Mouse (Mus musculus) lung, embryonic 16.5 days (tissue): Measurements from ENCODE around the gene Zbtb8a. TPM values are rescaled to one million over a fixed set of nuclear protein-coding genes. Genes with fewer than 3 reads are reported as not detected.
A peak's percentile ranks its signal among the peaks of the same experiment; 100 is the strongest.
"Not testable (repeated sequence)": the region's sequence is repeated elsewhere in the genome, so short reads cannot be mapped to it uniquely, and the experiment has no call there.

ENCODE experiments used
- ATAC-seq: fragments of 200-750 bp; cut with Nextera tagmentation; 2 replicates; pipeline ENCODE4 v1.8.0; 2017; ENCODE audit warnings: low read depth, mild to moderate bottlenecking, moderate library complexity
- H3K27ac ChIP-seq: fragments of 300-500 bp; sonication (generic); 2 replicates; pipeline ENCODE4 v1.5.1; 2014; ENCODE audit warnings: mild to moderate bottlenecking, control low read depth, low read length
- H3K27me3 ChIP-seq: fragments of 300-500 bp; sonication (generic); 2 replicates; pipeline ENCODE4 v1.6.1; 2014; ENCODE audit warnings: low read depth, low read length, mixed read lengths; ENCODE audit not compliant: control insufficient read depth, insufficient read depth
- H3K36me3 ChIP-seq: fragments of 300-500 bp; sonication (generic); 2 replicates; pipeline ENCODE4 v1.6.1; 2014; ENCODE audit warnings: low read length; ENCODE audit not compliant: control insufficient read depth, insufficient read depth
- H3K4me1 ChIP-seq: fragments of 300-500 bp; sonication (generic); replicated peaks from 2 replicates; pipeline ENCODE4 v1.6.1; 2014; ENCODE audit warnings: low read length, mixed read lengths; ENCODE audit not compliant: control insufficient read depth, insufficient read depth
- H3K4me2 ChIP-seq: fragments of 300-500 bp; sonication (generic); 2 replicates; pipeline ENCODE4 v1.6.1; 2014; ENCODE audit warnings: low read depth, low read length, control low read depth
- H3K4me3 ChIP-seq: fragments of 300-500 bp; sonication (generic); 2 replicates; pipeline ENCODE4 v1.5.1; 2014; ENCODE audit warnings: mild to moderate bottlenecking, low read length, control low read depth
- H3K9ac ChIP-seq: fragments of 300-500 bp; sonication (generic); 2 replicates; pipeline ENCODE4 v1.6.1; 2014; ENCODE audit warnings: low read length, control low read depth
- H3K9me3 ChIP-seq: fragments of 300-500 bp; sonication (generic); 2 replicates; pipeline ENCODE4 v1.6.1; 2016; ENCODE audit warnings: low read length; ENCODE audit not compliant: control insufficient read depth
- WGBS: fragments of 180-500 bp; shearing (Covaris S2); extraction: QIAGEN DNeasy Blood & Tissue Kit; methylation state at CpG from one replicate; pipeline ENCODE4 v1.1.7; 2014; 5-methylcytosine and 5-hydroxymethylcytosine counted together
- polyA plus RNA-seq: library from polyadenylated mRNA; unstranded; fragments of >200 nt; fragmentation: Nextera tagmentation; extraction: Ambion mirVana; gene quantifications from 2 replicates; pipeline ENCODE4 v1.2.1, GENCODE M21; 2015

Gene Zbtb8a
- polyA plus RNA-seq, 1 experiment from 2014 or later, result 22.0 TPM

GRCm38 (mm10) chr4:129371391-129371790 lies 6.5 kb downstream of the Zbtb8a start:
- Histone ChIP-seq H3K27me3 (no peaks in the 10 kb centered on the region), H3K4me1 (peaks cover 6% of the 10 kb centered on the region; the same call in 1 of the 2 replicates), H3K4me3 (no peak overlapping the region), H3K27ac (no peak overlapping the region), H3K36me3 (peaks cover 6% of the 10 kb centered on the region), H3K9me3 (no peaks in the 10 kb centered on the region), H3K9ac (no peak overlapping the region), H3K4me2 (no peak overlapping the region)
- ATAC-seq, result no peak
- WGBS, result 92% methylated on average over 3 of the region's 3 CpGs

- H3K4me2 ChIP-seq, result no peak overlapping the region
- no peak overlapping the region for H3K9ac ChIP-seq
- no peak overlapping the region for H3K4me3 ChIP-seq
- no peaks in the 10 kb centered on the region for H3K27me3 ChIP-seq
- ATAC-seq, result no peak
- H3K4me1 ChIP-seq, result no peaks in the 10 kb centered on the region; the same call in 1 of the 2 replicates
- peaks cover 8% of the 10 kb centered on the region for H3K36me3 ChIP-seq
- H3K27ac ChIP-seq, result no peak overlapping the region
- 81% methylated on average over 5 of the region's 5 CpGs for WGBS
- no peaks in the 10 kb centered on the region for H3K9me3 ChIP-seq
Measured at GRCm38 (mm10) chr4:129365224-129365623, 12.7 kb downstream of the Zbtb8a start.

DNA sequence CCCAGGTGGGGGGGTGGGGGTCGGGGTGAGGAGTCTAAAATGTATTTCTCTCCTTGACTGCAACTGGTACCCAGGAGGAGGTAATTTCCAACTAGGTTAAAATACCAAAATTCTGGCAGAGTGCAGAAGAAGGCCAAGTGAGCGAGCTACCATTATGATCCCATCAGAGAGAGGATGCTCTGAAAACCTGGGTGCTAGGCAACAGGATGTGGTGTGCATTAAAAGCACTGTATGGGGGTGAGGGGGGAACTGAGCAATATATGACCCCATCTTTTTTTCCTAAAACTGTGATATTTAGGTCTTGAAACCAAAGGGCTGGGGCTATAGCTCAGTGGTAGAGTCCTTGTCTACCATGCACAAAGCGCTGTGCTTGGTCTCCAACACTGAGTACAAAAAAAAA lies 13.5 kb downstream of the Zbtb8a start:
- Histone ChIP-seq H3K27ac (no peak overlapping the region), H3K9me3 (no peaks in the 10 kb centered on the region), H3K4me2 (no peak overlapping the region), H3K9ac (no peak overlapping the region), H3K27me3 (no peaks in the 10 kb centered on the region), H3K4me1 (no peaks in the 10 kb centered on the region; the same call in 1 of the 2 replicates), H3K4me3 (no peak overlapping the region), H3K36me3 (peaks cover 15% of the 10 kb centered on the region)
- 90% methylated on average over 3 of the region's 3 CpGs for WGBS
- no peak for ATAC-seq

DNA sequence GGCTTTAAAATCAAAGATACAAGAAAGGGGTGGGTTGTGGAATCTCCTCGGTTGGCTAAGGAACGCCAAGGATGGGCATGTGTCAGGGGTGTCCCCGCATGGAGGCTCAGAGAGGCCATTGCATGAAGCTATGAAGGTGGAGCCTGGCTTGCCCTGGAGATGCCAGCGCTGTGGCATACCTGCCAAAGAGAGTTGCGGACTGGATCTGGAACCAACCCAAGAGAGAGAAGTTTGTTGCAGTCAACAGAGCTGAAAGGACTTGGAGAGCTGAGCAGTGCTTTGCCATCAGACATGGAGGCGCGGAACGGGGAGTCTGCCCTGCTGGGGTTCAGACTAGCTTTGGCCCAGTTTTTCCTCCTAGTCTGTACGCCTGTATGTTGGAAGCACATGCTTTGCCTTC lies 14.5 kb downstream of the Zbtb8a start:
- WGBS, result 92% methylated on average over 9 of the region's 9 CpGs
- no peak overlapping the region for H3K27ac ChIP-seq
- no peak for ATAC-seq
- no peaks in the 10 kb centered on the region for H3K9me3 ChIP-seq
- peaks cover 14% of the 10 kb centered on the region for H3K36me3 ChIP-seq
- H3K9ac ChIP-seq, result no peak overlapping the region
- no peaks in the 10 kb centered on the region; the same call in 1 of the 2 replicates for H3K4me1 ChIP-seq
- H3K4me2 ChIP-seq, result no peak overlapping the region
- no peak overlapping the region for H3K4me3 ChIP-seq
- H3K27me3 ChIP-seq, result no peaks in the 10 kb centered on the region

DNA sequence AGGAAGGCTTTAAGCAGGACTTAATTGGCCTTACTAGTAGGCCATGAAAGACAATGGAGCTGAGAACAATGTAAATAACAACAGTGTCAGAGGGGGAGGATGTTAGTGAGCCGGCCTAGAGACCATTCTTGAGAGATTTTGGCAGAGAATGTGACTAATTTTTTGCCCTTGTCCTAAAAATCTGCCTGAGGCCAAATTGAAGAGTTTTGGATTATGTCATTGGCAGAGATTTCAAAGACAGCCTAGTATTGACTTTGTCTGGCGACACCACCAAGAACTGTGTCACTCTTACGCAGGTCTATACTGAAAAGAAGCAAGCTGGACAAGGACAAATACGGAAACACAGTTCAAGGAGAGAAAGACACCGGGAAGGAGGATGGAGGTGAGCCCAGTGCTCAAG lies 15.1 kb downstream of the Zbtb8a start:
- no peak overlapping the region for H3K4me3 ChIP-seq
- H3K4me1 ChIP-seq, result no peaks in the 10 kb centered on the region; the same call in 1 of the 2 replicates
- no peaks in the 10 kb centered on the region for H3K9me3 ChIP-seq
- no peak overlapping the region for H3K27ac ChIP-seq
- ATAC-seq, result no peak
- H3K27me3 ChIP-seq, result no peaks in the 10 kb centered on the region
- H3K36me3 ChIP-seq, result peaks cover 18% of the 10 kb centered on the region
- no peak overlapping the region for H3K4me2 ChIP-seq
- 66% methylated on average over 5 of the region's 5 CpGs for WGBS
- H3K9ac ChIP-seq, result no peak overlapping the region

DNA sequence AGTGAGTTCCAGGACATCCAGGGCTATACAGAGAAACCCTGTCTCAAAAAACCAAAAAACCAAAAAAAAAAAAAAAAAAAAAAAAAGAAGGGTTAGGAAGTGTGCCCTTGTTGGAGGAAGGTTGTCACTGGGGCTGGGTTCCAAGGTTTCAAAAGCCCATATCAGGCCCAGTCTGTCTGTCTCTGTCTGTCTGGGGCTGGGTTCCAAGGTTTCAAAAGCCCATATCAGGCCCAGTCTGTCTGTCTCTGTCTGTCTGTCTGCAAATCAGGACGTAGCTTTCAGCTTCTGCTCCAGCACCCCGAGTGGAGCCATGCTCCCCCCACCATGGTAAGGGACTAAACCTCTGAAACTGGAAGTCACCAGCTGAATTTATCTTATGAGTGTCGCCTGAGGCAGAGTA lies 15.7 kb downstream of the Zbtb8a start:
- not testable (repeated sequence) for ATAC-seq, H3K9ac ChIP-seq, H3K4me2 ChIP-seq, H3K27ac ChIP-seq, H3K27me3 ChIP-seq, H3K4me3 ChIP-seq, H3K4me1 ChIP-seq, H3K9me3 ChIP-seq
- 79% methylated on average over 3 of the region's 3 CpGs for WGBS
- H3K36me3 ChIP-seq, result peaks cover 19% of the 10 kb centered on the region

- Histone ChIP-seq H3K4me1 (no peaks in the 10 kb centered on the region), H3K27ac (no peak overlapping the region), H3K27me3 (no peaks in the 10 kb centered on the region), H3K36me3 (peaks cover 35% of the 10 kb centered on the region), H3K9me3 (no peaks in the 10 kb centered on the region), H3K4me2 (no peak overlapping the region), H3K9ac (no peak overlapping the region), H3K4me3 (no peak overlapping the region)
- no peak for ATAC-seq
- WGBS, result 82% methylated on average over 15 of the region's 15 CpGs
Measured at GRCm38 (mm10) chr4:129357613-129358163, 20.2 kb downstream of the Zbtb8a start.

DNA sequence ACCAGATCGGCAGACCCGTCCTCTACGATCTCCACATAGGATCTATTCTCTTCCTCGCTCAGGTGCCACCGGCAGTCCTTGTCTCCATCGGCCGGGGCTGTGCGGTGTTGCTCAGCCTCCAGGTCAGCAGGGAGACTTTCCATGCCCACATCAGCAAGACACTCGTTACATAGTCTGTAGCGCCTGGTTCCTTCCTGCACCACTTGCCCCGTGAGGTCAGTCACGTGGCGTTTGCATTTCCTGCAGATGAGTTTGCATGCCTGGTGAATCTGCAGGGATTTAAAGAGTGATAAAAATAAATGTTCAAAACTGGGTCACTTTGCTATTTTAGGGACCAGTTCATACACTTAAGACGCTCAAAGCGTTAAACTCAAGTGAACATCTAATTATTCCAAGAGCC lies 23.7 kb downstream of the Zbtb8a start:
- H3K9me3 ChIP-seq, result no peaks in the 10 kb centered on the region
- ATAC-seq, result no peak
- H3K9ac ChIP-seq, result no peak overlapping the region
- H3K4me3 ChIP-seq, result no peak overlapping the region
- no peaks in the 10 kb centered on the region for H3K27me3 ChIP-seq
- H3K27ac ChIP-seq, result no peak overlapping the region
- H3K36me3 ChIP-seq, result peaks cover 27% of the 10 kb centered on the region
- 73% methylated on average over 15 of the region's 15 CpGs for WGBS
- no peak overlapping the region for H3K4me2 ChIP-seq
- no peaks in the 10 kb centered on the region for H3K4me1 ChIP-seq

GRCm38 (mm10) chr4:129353176-129353575 lies 24.7 kb downstream of the Zbtb8a start:
- H3K36me3 ChIP-seq, result peaks cover 27% of the 10 kb centered on the region
- no peaks in the 10 kb centered on the region for H3K27me3 ChIP-seq
- no peak overlapping the region for H3K9ac ChIP-seq
- no peaks in the 10 kb centered on the region for H3K9me3 ChIP-seq
- no peak overlapping the region for H3K27ac ChIP-seq
- no peak overlapping the region for H3K4me2 ChIP-seq
- WGBS, result 85% methylated on average over 12 of the region's 12 CpGs
- no peak overlapping the region for H3K4me3 ChIP-seq
- ATAC-seq, result no peak
- no peaks in the 10 kb centered on the region for H3K4me1 ChIP-seq

DNA sequence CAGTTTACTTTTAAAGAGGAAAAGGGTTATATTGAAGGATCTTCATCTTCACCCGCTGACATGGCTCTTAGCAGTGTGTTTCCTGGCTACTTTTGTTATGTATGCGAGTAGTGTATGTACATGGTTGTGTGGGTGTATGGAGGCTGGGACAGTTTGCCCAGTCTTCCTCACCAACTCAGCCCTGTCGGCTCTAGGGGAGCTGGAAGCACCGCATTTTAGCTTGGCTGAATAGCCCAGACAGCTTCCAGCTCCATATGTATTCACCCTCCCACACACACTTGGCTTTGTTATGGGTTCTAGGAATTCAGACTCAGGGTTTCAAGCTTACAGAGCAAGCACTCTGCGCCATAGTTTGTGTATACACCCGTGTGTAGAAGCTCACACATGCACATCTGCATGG lies 26.8 kb downstream of the Zbtb8a start:
- H3K4me3 ChIP-seq, result no peak overlapping the region
- no peak overlapping the region for H3K4me2 ChIP-seq
- no peak overlapping the region for H3K27ac ChIP-seq
- WGBS, result 67% methylated on average over 6 of the region's 6 CpGs
- no peaks in the 10 kb centered on the region for H3K27me3 ChIP-seq
- no peaks in the 10 kb centered on the region for H3K4me1 ChIP-seq
- peak; percentile 51; the same call in 1 of the 2 replicates for ATAC-seq
- H3K36me3 ChIP-seq, result peaks cover 17% of the 10 kb centered on the region
- H3K9ac ChIP-seq, result no peak overlapping the region
- no peaks in the 10 kb centered on the region for H3K9me3 ChIP-seq
